Mouse (Mus musculus) neural tube, embryonic 11.5 days (tissue): ENCODE results near the gene Spata13. TPM values are rescaled to one million over a fixed set of nuclear protein-coding genes. Genes with fewer than 3 reads are reported as not detected.

ENCODE experiments used
- ATAC-seq: fragments of 200-750 bp; cut with Nextera tagmentation; 2 replicates; pipeline ENCODE4 v1.8.0; 2017; ENCODE audit warnings: moderate number of reproducible peaks, mild to moderate bottlenecking, moderate TSS enrichment, moderate library complexity; ENCODE audit not compliant: insufficient read depth, low FRiP score, low TSS enrichment
- DNase-seq: peaks from one replicate; pipeline ENCODE4 v3.0.0-alpha.2; 2015; ENCODE audit warnings: low spot score
- H3K27ac ChIP-seq: fragments of 300-500 bp; sonication (generic); 2 replicates; pipeline ENCODE4 v1.5.1; 2014; ENCODE audit warnings: low read depth, mild to moderate bottlenecking, low read length
- H3K27me3 ChIP-seq: fragments of 300-500 bp; sonication (generic); 2 replicates; pipeline ENCODE4 v1.6.1; 2014; ENCODE audit warnings: mild to moderate bottlenecking, low read length, mixed read lengths; ENCODE audit not compliant: control insufficient read depth, insufficient read depth
- H3K36me3 ChIP-seq: fragments of 300-500 bp; sonication (generic); 2 replicates; pipeline ENCODE4 v1.6.1; 2014; ENCODE audit warnings: mild to moderate bottlenecking, low read length, moderate library complexity, mixed read lengths; ENCODE audit not compliant: control insufficient read depth, insufficient read depth
- H3K4me1 ChIP-seq: fragments of 300-500 bp; sonication (generic); 2 replicates; pipeline ENCODE4 v1.6.1; 2014; ENCODE audit warnings: low read length, mixed read lengths; ENCODE audit not compliant: control insufficient read depth, insufficient read depth
- H3K4me2 ChIP-seq: fragments of 300-500 bp; sonication (generic); 2 replicates; pipeline ENCODE4 v1.6.1; 2014; ENCODE audit warnings: low read depth, mild to moderate bottlenecking, moderate library complexity
- H3K4me3 ChIP-seq: fragments of 300-500 bp; sonication (generic); 2 replicates; pipeline ENCODE4 v1.5.1; 2014; ENCODE audit warnings: low read depth, low read length
- H3K9ac ChIP-seq: fragments of 300-500 bp; sonication (generic); 2 replicates; pipeline ENCODE4 v1.6.1; 2014; ENCODE audit warnings: mild to moderate bottlenecking, low read length
- H3K9me3 ChIP-seq: fragments of 300-500 bp; sonication (generic); 2 replicates; pipeline ENCODE4 v1.6.1; 2016; ENCODE audit warnings: low read length; ENCODE audit not compliant: control insufficient read depth
- WGBS: fragments of 180-500 bp; shearing (Covaris S2); extraction: QIAGEN DNeasy Blood & Tissue Kit; methylation state at CpG from one replicate; pipeline ENCODE4 v1.1.7; 2014; 5-methylcytosine and 5-hydroxymethylcytosine counted together
- polyA plus RNA-seq: library from polyadenylated mRNA; unstranded; fragments of >200 nt; fragmentation: Nextera tagmentation; extraction: Ambion mirVana; gene quantifications from 2 replicates; pipeline ENCODE4 v1.2.1, GENCODE M21; 2014

The Spata13 gene
- polyA plus RNA-seq, 1 experiment from 2014 or later = 64.9 TPM

DNA sequence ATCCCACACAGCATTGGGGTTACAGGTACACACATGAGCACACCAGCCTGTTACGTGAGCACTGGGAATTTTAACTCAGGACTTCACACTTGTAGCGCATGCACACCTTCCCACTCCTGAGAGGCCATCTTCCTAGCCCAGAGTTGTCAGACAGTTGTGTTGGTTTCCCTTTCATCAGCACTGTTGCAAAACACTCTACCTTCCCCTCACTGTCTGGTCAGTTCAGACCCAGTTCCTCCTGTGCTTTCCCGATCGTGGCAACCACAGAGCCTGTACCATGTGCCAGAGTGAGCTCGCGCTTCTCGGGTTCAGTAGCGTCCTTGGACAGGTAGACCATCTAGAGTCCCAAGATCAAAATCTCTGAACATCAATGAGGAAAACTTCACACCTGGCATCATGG lies 123.5 kb downstream of the Spata13 start:
- no peak overlapping the region for H3K27ac ChIP-seq
- H3K4me3 ChIP-seq = no peak overlapping the region
- ATAC-seq = no peak
- DNase-seq = no peak
- H3K27me3 ChIP-seq = no peaks in the 10 kb centered on the region
- H3K4me1 ChIP-seq = no peaks in the 10 kb centered on the region; the same call in 1 of the 2 replicates
- no peak overlapping the region for H3K9ac ChIP-seq
- no peaks in the 10 kb centered on the region for H3K9me3 ChIP-seq
- no peak overlapping the region for H3K4me2 ChIP-seq
- H3K36me3 ChIP-seq = peaks cover 8% of the 10 kb centered on the region
- WGBS = 95% methylated on average over 8 of the region's 8 CpGs

DNA sequence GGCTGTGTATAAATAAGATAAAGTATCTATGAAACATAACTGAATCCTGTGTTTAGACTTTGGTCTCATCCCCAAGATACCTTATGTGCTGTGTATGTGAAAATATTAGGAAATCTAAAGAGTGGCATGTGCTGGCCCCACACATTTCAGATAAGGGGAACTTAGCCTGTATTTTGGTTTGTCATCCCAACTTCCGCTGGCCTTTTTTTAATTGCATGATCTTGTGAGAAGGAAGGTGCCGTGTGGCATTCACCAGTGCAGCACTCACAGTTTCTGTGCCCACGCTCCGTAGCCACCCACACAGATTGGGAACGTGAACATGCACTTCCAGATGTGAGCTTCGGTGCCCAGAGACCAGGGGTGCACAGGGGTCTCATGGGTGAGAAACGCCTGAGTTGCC lies 123.9 kb downstream of the Spata13 start:
- Histone ChIP-seq H3K4me2 (no peak overlapping the region), H3K36me3 (peaks cover 8% of the 10 kb centered on the region), H3K9ac (no peak overlapping the region), H3K4me1 (no peaks in the 10 kb centered on the region; the same call in 1 of the 2 replicates), H3K27ac (no peak overlapping the region), H3K27me3 (no peaks in the 10 kb centered on the region), H3K4me3 (no peak overlapping the region), H3K9me3 (no peaks in the 10 kb centered on the region)
- DNase-seq (no peak), ATAC-seq (no peak)
- 91% methylated on average over 7 of the region's 7 CpGs for WGBS

DNA sequence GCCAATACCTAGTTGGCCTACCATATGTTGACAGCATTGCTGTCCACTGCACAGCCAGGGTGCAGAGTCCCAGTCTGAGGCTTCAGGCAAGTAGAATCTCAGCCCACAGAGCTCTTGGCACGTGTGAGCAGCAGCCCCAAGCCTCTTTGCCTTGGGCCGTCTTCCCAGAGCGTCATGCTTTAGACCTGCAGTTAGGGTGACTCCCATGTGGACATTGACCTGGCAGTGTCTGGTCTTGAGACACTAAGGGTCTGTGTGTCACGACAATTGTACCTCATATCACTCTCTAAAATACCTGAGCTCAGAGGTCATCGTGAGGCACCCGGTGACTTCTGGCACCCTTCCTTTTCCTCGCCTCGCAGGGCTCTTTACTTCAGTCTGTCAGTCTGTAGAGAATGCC lies 125.3 kb downstream of the Spata13 start:
- WGBS = 95% methylated on average over 8 of the region's 8 CpGs
- no peak for DNase-seq
- no peaks in the 10 kb centered on the region for H3K27me3 ChIP-seq
- no peak overlapping the region for H3K4me3 ChIP-seq
- no peak overlapping the region for H3K27ac ChIP-seq
- H3K36me3 ChIP-seq = peaks cover 8% of the 10 kb centered on the region
- no peaks in the 10 kb centered on the region for H3K9me3 ChIP-seq
- ATAC-seq = no peak
- H3K9ac ChIP-seq = no peak overlapping the region
- no peaks in the 10 kb centered on the region for H3K4me1 ChIP-seq
- no peak overlapping the region for H3K4me2 ChIP-seq

DNA sequence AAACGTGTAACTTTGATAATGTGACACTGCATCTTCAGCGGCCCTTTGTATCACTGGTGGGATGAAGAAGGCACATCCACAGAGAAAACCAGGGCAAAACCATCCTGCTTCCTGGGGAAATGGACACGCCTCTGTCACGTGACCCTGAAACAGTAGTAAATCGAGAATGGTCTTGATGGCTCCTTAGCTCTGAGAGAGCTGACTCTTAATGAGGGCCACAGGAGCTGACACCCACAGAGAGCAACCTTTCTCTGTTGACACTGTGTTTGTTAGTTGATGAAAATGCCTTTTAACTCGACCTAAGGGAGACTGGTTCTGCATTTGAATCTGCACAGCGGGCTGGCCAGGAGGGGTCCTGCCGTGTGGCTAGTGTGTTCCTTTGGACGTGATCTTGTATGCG lies 128.0 kb downstream of the Spata13 start:
- DNase-seq = no peak

DNA sequence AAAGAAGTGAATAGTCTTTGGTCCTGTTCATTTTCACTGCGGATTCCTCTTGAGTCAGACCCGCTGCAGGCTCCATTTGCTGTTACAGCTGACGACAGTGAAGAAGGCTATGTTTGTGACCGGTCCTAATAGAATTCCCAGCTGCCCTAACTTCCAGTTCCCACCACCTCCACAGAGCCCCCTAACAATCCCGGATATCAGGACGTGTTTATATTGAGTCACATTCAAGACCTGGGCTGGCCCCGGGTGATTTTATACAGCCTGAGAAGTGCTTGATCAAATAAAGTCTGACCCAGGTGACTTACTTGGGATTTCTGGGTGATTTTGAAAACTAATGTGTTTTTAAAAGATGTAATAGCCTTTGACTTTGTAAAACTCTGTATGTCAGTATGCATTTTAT lies 129.0 kb downstream of the Spata13 start:
- WGBS = 60% methylated on average over 7 of the region's 7 CpGs
- ATAC-seq (no peak), DNase-seq (no peak)
- H3K4me2 ChIP-seq = no peak overlapping the region
- H3K4me3 ChIP-seq = no peak overlapping the region
- no peaks in the 10 kb centered on the region for H3K27me3 ChIP-seq
- peaks cover 4% of the 10 kb centered on the region for H3K36me3 ChIP-seq
- H3K9me3 ChIP-seq = no peaks in the 10 kb centered on the region
- no peaks in the 10 kb centered on the region for H3K4me1 ChIP-seq
- H3K27ac ChIP-seq = no peak overlapping the region
- H3K9ac ChIP-seq = no peak overlapping the region

More for the DNA sequence above, 128.0 kb downstream of the Spata13 start:
- H3K9ac ChIP-seq = no peak overlapping the region
- no peak overlapping the region for H3K4me2 ChIP-seq
- no peaks in the 10 kb centered on the region for H3K4me1 ChIP-seq
- H3K9me3 ChIP-seq = no peaks in the 10 kb centered on the region
- H3K27ac ChIP-seq = no peak overlapping the region
- H3K36me3 ChIP-seq = peaks cover 4% of the 10 kb centered on the region
- no peak overlapping the region for H3K4me3 ChIP-seq
- ATAC-seq = no peak
- 65% methylated on average over 10 of the region's 10 CpGs for WGBS
- no peaks in the 10 kb centered on the region for H3K27me3 ChIP-seq

DNA sequence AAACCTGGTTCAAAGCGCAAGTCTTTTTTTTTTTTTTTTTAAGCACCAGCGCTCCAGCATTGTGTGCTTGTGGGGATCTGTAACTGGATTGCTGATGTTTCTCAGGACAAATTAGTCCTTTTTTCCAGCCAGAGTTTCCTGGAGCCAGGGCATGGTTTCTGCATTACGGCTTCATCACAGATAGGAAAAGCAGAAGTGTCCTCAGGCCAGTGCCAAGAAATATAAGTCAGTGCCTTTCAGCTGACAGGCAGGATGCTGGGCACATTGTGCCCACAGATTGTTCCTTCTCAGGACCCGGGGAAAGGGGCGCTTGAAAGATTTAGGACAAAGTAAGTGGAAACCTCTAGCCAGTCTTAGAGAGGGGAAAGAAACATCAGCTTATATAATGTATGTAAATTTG lies 129.9 kb downstream of the Spata13 start:
- H3K36me3 ChIP-seq = peaks cover 2% of the 10 kb centered on the region; the same call in 1 of the 2 replicates
- H3K4me1 ChIP-seq = no peaks in the 10 kb centered on the region
- no peak overlapping the region for H3K4me2 ChIP-seq
- no peak overlapping the region for H3K27ac ChIP-seq
- WGBS = 92% methylated on average over 5 of the region's 5 CpGs
- ATAC-seq (no peak), DNase-seq (no peak)
- no peak overlapping the region for H3K9ac ChIP-seq
- H3K4me3 ChIP-seq = no peak overlapping the region
- no peaks in the 10 kb centered on the region for H3K27me3 ChIP-seq
- no peaks in the 10 kb centered on the region for H3K9me3 ChIP-seq

DNA sequence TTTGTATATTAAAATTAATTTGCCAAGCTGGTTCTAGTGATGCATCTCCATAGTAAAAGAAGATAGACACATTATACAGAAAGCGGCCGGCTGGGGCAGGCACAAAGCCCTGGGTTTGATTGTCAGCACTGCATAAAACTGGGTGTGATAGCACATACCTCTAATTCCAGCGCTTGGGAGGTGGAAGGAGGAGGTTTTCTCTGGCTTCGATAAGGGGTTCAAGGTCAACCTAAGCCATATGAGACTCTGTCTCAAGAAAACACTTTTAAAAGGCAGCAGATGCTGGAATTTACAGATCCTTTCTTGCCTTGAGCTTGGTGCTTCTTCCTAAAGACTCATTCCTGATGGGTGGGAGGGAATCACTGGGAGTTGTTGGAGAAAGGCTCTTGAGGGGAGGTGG lies 130.7 kb downstream of the Spata13 start:
- Histone ChIP-seq H3K4me1 (no peaks in the 10 kb centered on the region), H3K36me3 (no peaks in the 10 kb centered on the region; the same call in 1 of the 2 replicates), H3K4me3 (no peak overlapping the region), H3K9ac (no peak overlapping the region), H3K9me3 (no peaks in the 10 kb centered on the region), H3K27ac (no peak overlapping the region), H3K4me2 (no peak overlapping the region), H3K27me3 (no peaks in the 10 kb centered on the region)
- ATAC-seq = no peak
- no peak for DNase-seq
- 77% methylated on average over 4 of the region's 4 CpGs for WGBS

DNA sequence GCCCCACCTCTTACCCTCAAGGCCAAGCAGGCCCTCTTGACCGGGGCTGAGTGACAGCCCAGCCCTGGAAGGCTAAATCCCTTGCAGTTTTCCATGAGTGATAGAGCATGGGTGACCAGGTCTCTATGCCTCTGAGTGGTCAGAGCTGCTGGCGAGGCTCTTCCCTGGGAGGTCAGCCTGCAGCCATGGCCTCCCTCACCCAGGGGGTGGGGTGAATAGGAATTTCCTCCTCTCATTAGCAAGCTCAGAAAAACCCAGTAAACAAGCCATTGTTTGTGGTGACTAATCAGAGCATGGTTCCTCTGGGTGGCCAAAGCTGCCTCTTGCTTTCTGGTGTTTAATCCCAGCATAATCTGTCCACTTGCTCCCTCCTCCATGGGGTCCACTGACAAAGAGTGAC lies 131.2 kb downstream of the Spata13 start:
- Histone ChIP-seq H3K36me3 (no peaks in the 10 kb centered on the region; the same call in 1 of the 2 replicates), H3K4me1 (no peaks in the 10 kb centered on the region), H3K9me3 (no peaks in the 10 kb centered on the region), H3K4me3 (no peak overlapping the region), H3K27ac (no peak overlapping the region), H3K27me3 (no peaks in the 10 kb centered on the region), H3K4me2 (no peak overlapping the region), H3K9ac (no peak overlapping the region)
- WGBS = 62% methylated on average over 2 of the region's 2 CpGs
- DNase-seq (no peak), ATAC-seq (no peak)

DNA sequence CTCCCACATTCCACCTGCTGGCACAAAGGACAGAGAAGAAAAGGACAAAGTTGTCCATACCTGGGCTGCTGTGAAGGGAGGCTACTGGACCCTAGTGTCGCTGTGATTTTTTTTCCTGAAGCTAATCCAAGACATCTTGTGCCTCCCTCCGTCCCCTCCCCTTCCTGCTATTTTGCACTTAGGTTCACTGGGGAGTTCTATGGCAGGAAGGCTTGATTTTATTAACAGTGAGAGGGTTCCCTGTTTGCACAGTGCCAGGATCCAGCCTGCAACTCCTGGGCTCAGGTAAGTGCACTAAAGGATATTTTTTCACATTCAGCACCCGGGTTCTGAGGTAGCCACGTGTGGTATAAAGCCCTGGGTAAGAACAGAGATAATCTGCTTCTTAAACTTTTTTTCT lies 134.1 kb downstream of the Spata13 start, which contains the start of gene C1qtnf9:
C1qtnf9 (plus strand) TSS at position 251 of the 400 bp plus-strand sequence.
- ATAC-seq = no peak

More for the DNA sequence above, 134.1 kb downstream of the Spata13 start, which contains the start of gene C1qtnf9:
- Histone ChIP-seq H3K4me3 (no peak within 1 kb of the TSS), H3K36me3 (no peaks in the 10 kb centered on the region), H3K9ac (no peak within 1 kb of the TSS), H3K9me3 (no peaks in the 10 kb centered on the region), H3K27me3 (no peaks in the 10 kb centered on the region), H3K4me2 (no peak within 1 kb of the TSS), H3K4me1 (no peaks in the 10 kb centered on the region), H3K27ac (no peak within 1 kb of the TSS)
- no peak for DNase-seq
- WGBS = 71% methylated on average over 4 of the region's 4 CpGs
